Mouse (Mus musculus): ENCODE measurements at regions not wholly inside any gene's neighbourhood (a gene's known extent, or its start where the extent isn't known, plus 50 kb on each side); places are given as distances from the start of the nearest gene placed in this dataset.

DNA sequence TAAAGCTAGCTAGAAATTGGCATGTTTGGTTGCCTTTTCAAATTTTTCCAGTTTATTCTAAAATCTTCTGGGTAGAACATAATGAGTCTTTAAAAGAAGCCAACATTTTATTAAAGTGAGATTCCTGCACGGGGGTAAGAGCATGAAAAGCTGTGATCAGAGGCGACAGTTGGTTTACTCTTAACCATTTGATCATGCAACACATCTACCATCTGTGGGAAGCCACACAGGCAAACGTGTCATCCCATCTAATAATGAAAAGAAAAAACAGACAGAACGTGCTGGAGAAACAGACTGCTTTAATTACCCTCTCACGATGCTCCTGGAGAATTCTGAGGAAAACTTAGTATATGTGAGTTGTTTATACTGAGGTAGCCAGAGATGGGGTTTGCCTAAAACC, 115.4 kb upstream of the Pter start:
- Histone ChIP-seq H3K4me2 (replicated peaks; ENCODE audit: low read depth, low read length, severe bottlenecking) (no peak overlapping the region), H3K9ac (ENCODE audit: low read depth, low read length, severe bottlenecking) (no peak overlapping the region), H3K27ac (replicated peaks; ENCODE audit: low read depth, low read length) (no peak overlapping the region), H3K9me3 (ENCODE audit: control insufficient read depth, low read length) (no peaks in the 10 kb centered on the region), H3K4me3 (replicated peaks; ENCODE audit: low read length) (no peak overlapping the region), H3K4me1 (ENCODE audit: control insufficient read depth, insufficient read depth, low read length) (no peaks in the 10 kb centered on the region), H3K36me3 (ENCODE audit: control insufficient read depth, insufficient read depth, low read length) (no peaks in the 10 kb centered on the region), H3K27me3 (ENCODE audit: control insufficient read depth, insufficient read depth, low read length) (no peaks in the 10 kb centered on the region)
- DNase-seq (ENCODE audit: low spot score): no peak
- 52% methylated on average over 5 of the region's 5 CpGs for WGBS
- no peak for ATAC-seq (ENCODE audit: low FRiP score, low read depth)
- TF ChIP-seq POLR2A (IDR thresholded peaks at IDR 0.05; ENCODE audit: borderline replicate concordance, extremely low read depth, insufficient read depth, insufficient read length): no peak

DNA sequence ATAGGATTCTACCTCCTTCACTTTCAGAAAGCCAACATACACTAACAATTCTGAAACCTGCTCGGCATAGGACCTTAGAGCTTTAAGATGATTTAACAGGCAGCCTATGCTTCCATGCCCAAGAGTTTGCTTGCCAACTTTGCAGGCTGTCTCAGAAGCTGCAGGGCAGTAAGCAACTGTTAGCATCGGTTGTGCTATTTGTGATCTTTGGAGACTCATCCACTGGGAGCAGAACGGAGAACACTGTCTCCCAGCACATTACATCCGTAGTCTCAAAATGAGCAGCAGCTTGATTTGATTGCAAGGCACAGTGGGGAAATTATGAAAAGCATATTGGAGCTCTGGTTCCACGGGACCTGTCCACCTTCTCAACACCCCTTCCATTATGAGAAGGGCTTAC, 108.5 kb upstream of the Pter start:
- no peak for DNase-seq (ENCODE audit: low spot score)
- 87% methylated on average over 5 of the region's 5 CpGs for WGBS
- Histone ChIP-seq H3K4me2 (replicated peaks; ENCODE audit: low read depth, low read length, severe bottlenecking) (no peak overlapping the region), H3K4me3 (replicated peaks; ENCODE audit: low read length) (no peak overlapping the region), H3K27ac (replicated peaks; ENCODE audit: low read depth, low read length) (no peak overlapping the region), H3K4me1 (ENCODE audit: control insufficient read depth, insufficient read depth, low read length) (no peaks in the 10 kb centered on the region), H3K36me3 (ENCODE audit: control insufficient read depth, insufficient read depth, low read length) (no peaks in the 10 kb centered on the region), H3K9ac (ENCODE audit: low read depth, low read length, severe bottlenecking) (no peak overlapping the region), H3K9me3 (ENCODE audit: control insufficient read depth, low read length) (no peaks in the 10 kb centered on the region), H3K27me3 (ENCODE audit: control insufficient read depth, insufficient read depth, low read length) (no peaks in the 10 kb centered on the region)
- TF ChIP-seq POLR2A (IDR thresholded peaks at IDR 0.05; ENCODE audit: borderline replicate concordance, extremely low read depth, insufficient read depth, insufficient read length): no peak
- ATAC-seq (ENCODE audit: low FRiP score, low read depth): no peak

GRCm38 (mm10) chr2:12825902-12826301, 97.9 kb upstream of the Pter start:
- ATAC-seq (ENCODE audit: low FRiP score, low read depth) (no peak), DNase-seq (ENCODE audit: low spot score) (no peak)
- Histone ChIP-seq H3K9me3 (ENCODE audit: control insufficient read depth, low read length) (no peaks in the 10 kb centered on the region), H3K27ac (replicated peaks; ENCODE audit: low read depth, low read length) (no peak overlapping the region), H3K36me3 (ENCODE audit: control insufficient read depth, insufficient read depth, low read length) (no peaks in the 10 kb centered on the region), H3K4me3 (replicated peaks; ENCODE audit: low read length) (no peak overlapping the region), H3K4me1 (ENCODE audit: control insufficient read depth, insufficient read depth, low read length) (no peaks in the 10 kb centered on the region), H3K4me2 (replicated peaks; ENCODE audit: low read depth, low read length, severe bottlenecking) (no peak overlapping the region), H3K27me3 (ENCODE audit: control insufficient read depth, insufficient read depth, low read length) (no peaks in the 10 kb centered on the region), H3K9ac (ENCODE audit: low read depth, low read length, severe bottlenecking) (no peak overlapping the region)
- WGBS: 91% methylated on average over 1 of the region's 1 CpGs
- no peak for TF ChIP-seq POLR2A (IDR thresholded peaks at IDR 0.05; ENCODE audit: borderline replicate concordance, extremely low read depth, insufficient read depth, insufficient read length)

GRCm38 (mm10) chr2:12833579-12833978, 90.3 kb upstream of the Pter start:
- no peaks in the 10 kb centered on the region for H3K4me1 ChIP-seq (ENCODE audit: control insufficient read depth, insufficient read depth, low read length)
- TF ChIP-seq POLR2A (IDR thresholded peaks at IDR 0.05; ENCODE audit: borderline replicate concordance, extremely low read depth, insufficient read depth, insufficient read length): no peak
- H3K36me3 ChIP-seq (ENCODE audit: control insufficient read depth, insufficient read depth, low read length): no peaks in the 10 kb centered on the region
- no peak overlapping the region for H3K4me3 ChIP-seq (replicated peaks; ENCODE audit: low read length)
- ATAC-seq (ENCODE audit: low FRiP score, low read depth): no peak
- no peak overlapping the region for H3K27ac ChIP-seq (replicated peaks; ENCODE audit: low read depth, low read length)
- DNase-seq (ENCODE audit: low spot score): no peak
- H3K4me2 ChIP-seq (replicated peaks; ENCODE audit: low read depth, low read length, severe bottlenecking): no peak overlapping the region
- 93% methylated on average over 3 of the region's 3 CpGs for WGBS
- H3K9me3 ChIP-seq (ENCODE audit: control insufficient read depth, low read length): no peaks in the 10 kb centered on the region
- H3K27me3 ChIP-seq (ENCODE audit: control insufficient read depth, insufficient read depth, low read length): no peaks in the 10 kb centered on the region
- H3K9ac ChIP-seq (ENCODE audit: low read depth, low read length, severe bottlenecking): no peak overlapping the region

DNA sequence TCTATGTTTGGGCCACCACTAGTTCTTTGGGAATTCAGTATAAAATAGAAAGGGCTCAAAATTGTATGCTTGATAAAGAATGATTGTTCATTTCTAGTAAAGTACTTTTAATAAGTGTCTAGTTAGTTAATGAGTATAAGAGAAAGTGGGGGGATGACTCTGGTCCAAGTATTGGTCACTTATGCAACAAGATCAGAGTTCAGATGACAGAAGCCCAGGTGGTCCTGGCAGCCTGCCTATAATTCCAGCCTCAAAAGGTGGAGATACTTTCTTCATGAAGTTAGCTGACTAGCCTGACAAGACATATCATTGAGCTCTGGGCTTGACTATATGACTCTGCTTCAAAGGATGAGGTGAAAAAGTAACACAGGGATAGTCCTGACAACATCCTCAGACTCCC, 57.3 kb upstream of the Pter start:
- no peak overlapping the region for H3K4me2 ChIP-seq (replicated peaks; ENCODE audit: low read depth, low read length, severe bottlenecking)
- no peak overlapping the region for H3K4me3 ChIP-seq (replicated peaks; ENCODE audit: low read length)
- no peak for DNase-seq (ENCODE audit: low spot score)
- H3K27ac ChIP-seq (replicated peaks; ENCODE audit: low read depth, low read length): no peak overlapping the region
- H3K36me3 ChIP-seq (ENCODE audit: control insufficient read depth, insufficient read depth, low read length): no peaks in the 10 kb centered on the region
- no peaks in the 10 kb centered on the region for H3K27me3 ChIP-seq (ENCODE audit: control insufficient read depth, insufficient read depth, low read length)
- H3K4me1 ChIP-seq (ENCODE audit: control insufficient read depth, insufficient read depth, low read length): no peaks in the 10 kb centered on the region
- ATAC-seq (ENCODE audit: low FRiP score, low read depth): no peak
- TF ChIP-seq POLR2A (IDR thresholded peaks at IDR 0.05; ENCODE audit: borderline replicate concordance, extremely low read depth, insufficient read depth, insufficient read length): no peak
- no peaks in the 10 kb centered on the region for H3K9me3 ChIP-seq (ENCODE audit: control insufficient read depth, low read length)
- H3K9ac ChIP-seq (ENCODE audit: low read depth, low read length, severe bottlenecking): no peak overlapping the region

DNA sequence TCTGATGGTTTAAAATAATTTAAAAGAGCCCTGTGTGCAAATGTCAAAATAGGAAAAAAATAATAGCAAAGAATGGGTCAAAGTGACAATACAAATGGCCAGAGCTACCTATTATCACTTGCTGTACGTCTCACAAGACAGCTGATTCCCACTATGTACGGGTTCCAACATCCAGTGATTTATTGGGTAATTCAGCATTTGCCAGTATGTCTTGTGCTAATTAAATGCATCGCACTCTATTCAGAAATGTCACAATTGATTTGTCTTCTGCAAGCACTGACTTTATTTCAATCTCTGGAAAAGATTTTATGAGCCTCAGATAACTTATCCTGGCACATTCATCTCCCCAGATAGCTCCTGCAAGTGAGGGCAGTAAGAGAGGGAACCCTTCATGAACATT, 55.1 kb upstream of the Pter start:
- no peak overlapping the region for H3K4me3 ChIP-seq (replicated peaks; ENCODE audit: low read length)
- no peak overlapping the region for H3K9ac ChIP-seq (ENCODE audit: low read depth, low read length, severe bottlenecking)
- H3K27me3 ChIP-seq (ENCODE audit: control insufficient read depth, insufficient read depth, low read length): no peaks in the 10 kb centered on the region
- no peak overlapping the region for H3K4me2 ChIP-seq (replicated peaks; ENCODE audit: low read depth, low read length, severe bottlenecking)
- H3K9me3 ChIP-seq (ENCODE audit: control insufficient read depth, low read length): no peaks in the 10 kb centered on the region
- DNase-seq (ENCODE audit: low spot score) (no peak), ATAC-seq (ENCODE audit: low FRiP score, low read depth) (no peak)
- TF ChIP-seq POLR2A (IDR thresholded peaks at IDR 0.05; ENCODE audit: borderline replicate concordance, extremely low read depth, insufficient read depth, insufficient read length): no peak
- no peaks in the 10 kb centered on the region for H3K36me3 ChIP-seq (ENCODE audit: control insufficient read depth, insufficient read depth, low read length)
- H3K27ac ChIP-seq (replicated peaks; ENCODE audit: low read depth, low read length): no peak overlapping the region
- H3K4me1 ChIP-seq (ENCODE audit: control insufficient read depth, insufficient read depth, low read length): no peaks in the 10 kb centered on the region
- 61% methylated on average over 3 of the region's 3 CpGs for WGBS
